Mouse (Mus musculus): ENCODE measurements around the gene Nmnat2.
A peak's percentile ranks its signal among the peaks of the same experiment; 100 is the strongest.

Nmnat2 gene

DNA sequence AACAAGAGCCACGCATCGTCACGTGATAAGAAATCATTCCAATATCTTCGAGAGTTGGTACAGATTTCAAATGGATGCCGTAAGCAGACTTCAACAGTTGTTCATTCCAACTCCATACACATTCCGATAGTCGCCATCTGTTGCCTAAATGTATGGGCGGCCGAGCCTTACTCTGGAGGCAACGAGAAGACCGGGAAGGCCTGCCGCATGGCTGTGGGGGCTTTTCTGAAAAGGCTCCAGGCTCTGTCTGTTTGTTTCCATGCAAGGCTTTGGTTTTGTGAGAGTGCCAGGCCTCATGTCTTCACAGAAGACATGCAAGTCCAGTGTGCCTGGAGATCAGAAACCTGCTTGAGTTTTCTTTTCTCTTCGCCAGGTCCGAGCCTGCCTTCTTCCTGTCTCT is 28.6 kb downstream of the Nmnat2 start:
- peak; percentile 83 for DNase-seq (ENCODE audit: low read depth, low spot score)

DNA sequence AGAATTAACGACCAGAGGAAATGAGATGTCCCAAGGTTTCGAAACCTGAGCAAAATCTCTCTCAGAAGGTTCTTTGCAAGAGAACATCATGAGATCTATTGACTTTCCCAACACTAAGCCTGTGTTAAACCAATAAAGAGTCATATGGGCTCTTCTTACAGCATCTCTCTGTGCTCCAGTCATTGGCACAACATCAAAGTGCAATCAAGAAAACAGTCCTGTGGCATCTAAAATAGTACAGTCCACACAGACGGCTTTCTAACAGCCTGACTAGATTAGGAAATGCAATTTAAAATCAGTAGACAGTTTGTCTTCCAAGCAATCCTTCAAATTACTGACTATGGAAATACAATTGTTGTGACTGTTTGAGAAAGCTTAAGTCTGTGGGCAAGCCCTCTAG is 32.2 kb downstream of the Nmnat2 start:
- DNase-seq (ENCODE audit: low read depth, low spot score) = peak; percentile 33

DNA sequence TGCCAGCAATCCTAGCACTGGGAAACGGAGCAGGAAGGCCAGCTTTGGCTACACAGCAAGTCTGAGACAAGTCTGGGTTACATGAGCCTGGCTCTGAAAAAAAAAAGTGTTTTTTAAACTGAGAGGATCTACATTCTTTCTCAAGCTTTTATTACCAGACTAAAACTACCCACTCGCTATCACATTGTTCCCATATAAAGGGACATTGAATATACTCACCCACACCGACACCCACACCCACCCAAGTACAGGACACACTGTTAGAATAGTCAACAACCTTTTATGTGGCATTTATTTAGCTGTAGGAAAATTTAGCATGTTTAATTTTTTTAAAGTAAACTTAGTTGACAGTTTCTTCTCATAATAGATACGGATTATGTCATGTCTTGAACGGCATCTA is 35.3 kb downstream of the Nmnat2 start:
- DNase-seq (ENCODE audit: low read depth, low spot score) = peak; percentile 40

DNA sequence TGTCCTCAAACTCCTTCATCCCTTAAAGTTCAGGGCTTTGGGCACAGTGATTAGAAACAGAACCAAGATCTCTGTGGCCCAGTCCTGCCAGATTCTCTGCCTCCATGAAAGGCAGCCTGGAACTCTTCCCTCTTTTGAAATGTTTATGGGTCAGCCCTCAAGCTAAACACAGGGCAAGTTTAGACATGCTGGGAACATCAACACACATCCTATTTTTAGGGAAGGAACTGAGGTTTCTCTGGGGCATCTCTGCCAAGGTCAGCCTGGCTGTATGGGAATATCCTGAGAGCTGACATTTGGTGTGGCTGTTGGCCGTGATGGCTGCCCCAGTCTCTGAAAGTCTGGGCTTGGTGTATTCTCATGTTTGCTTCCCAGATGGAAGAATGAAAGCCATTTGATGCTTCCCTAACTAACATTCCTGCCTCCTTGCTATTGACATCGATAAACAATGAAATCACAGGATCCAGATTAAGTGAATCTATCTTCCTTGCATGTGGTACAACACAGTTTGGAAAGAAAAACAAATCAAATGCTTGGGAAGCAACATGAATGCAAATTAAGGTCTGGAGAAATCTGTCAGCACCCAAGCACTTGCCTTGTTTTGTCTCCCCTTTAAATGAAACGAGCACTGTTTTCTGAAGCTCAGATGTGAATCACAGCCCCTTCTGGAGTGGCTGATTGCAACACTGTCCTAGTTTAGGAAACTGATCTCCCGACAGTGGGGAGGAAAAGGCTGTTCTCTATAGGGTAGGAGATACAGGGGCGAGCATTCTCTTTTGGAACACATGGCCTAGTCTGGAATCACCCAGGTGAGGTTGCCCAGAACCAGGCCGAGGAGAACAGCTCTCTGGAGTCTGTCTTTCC is 37.7 kb downstream of the Nmnat2 start:
- peak; percentile 93 for DNase-seq (ENCODE audit: low read depth, low spot score)

DNA sequence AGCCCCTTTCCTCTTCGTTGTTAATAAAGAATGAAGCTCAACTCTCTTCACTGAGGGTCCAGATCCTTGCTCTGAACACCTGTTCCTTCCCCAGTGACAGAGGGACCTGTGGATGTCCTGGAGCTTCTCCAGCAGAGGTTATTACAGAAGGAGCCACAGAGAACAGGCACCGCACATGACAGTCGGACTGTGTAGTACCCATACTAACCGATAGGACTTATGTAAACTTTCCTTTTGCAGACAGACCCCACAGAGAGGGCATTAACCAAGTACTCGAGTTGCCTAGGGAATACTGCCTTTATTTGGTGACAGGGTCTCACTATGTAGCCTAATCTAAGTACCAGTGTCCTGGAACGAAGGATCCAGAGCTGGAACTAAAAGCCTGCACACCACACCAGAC is 39.0 kb downstream of the Nmnat2 start:
- DNase-seq (ENCODE audit: low read depth, low spot score) = no peak

DNA sequence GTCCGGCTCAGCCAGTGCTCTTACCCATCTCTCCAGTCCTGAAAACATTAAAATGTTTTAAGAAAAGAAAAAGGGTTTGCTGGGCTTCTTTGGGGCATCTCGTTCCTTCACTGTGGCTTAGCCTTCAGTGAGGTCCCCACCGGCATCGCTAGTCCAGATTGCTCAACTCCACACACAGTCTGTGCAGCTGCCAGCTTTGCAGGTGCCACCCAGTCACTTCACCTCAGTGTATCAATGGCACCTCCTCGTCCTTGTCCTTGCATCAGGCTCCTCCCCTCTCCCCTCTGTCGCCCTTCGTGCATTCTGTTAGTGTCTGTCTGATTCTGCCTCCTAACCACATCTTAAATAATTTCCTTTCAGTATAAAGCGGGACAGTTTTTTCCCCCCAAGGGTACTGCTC is 45.2 kb downstream of the Nmnat2 start:
- peak; percentile 54 for DNase-seq (ENCODE audit: low read depth, low spot score)

DNA sequence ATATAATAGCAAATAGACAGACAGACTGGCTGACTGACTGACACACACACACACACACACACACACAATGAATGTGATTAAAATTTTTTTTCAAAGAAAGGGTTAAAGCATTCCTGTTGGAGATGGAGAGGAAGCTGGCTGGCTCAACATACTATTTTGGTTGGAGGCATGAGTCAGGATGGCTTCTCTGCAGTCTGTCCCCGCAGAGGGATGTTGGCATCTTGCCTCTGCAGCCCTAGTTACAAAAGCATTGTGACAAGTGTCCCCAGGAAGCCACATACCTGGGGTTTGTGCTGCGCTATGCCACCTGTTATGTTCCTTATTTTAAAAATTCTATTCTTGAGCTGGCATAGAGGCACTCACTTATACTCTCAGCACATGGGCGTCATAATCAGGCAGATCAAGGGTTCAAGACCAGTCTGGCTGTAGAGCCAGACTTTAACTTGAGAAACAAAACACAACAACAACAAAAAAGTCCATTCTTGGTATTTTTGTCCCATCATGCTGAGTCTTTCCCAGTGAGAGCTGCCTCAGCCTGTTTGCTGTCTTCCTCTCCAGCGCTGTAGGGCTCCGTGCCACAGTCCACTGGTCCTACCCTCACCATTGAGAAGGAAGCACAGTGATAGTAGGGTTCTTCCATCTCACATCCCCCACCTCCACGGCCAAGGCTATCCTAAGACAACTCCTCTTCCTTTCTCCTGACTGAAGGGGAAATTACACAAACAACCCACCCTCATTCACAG is 45.9 kb downstream of the Nmnat2 start:
- peak; percentile 99 for DNase-seq (ENCODE audit: low read depth, low spot score)

DNA sequence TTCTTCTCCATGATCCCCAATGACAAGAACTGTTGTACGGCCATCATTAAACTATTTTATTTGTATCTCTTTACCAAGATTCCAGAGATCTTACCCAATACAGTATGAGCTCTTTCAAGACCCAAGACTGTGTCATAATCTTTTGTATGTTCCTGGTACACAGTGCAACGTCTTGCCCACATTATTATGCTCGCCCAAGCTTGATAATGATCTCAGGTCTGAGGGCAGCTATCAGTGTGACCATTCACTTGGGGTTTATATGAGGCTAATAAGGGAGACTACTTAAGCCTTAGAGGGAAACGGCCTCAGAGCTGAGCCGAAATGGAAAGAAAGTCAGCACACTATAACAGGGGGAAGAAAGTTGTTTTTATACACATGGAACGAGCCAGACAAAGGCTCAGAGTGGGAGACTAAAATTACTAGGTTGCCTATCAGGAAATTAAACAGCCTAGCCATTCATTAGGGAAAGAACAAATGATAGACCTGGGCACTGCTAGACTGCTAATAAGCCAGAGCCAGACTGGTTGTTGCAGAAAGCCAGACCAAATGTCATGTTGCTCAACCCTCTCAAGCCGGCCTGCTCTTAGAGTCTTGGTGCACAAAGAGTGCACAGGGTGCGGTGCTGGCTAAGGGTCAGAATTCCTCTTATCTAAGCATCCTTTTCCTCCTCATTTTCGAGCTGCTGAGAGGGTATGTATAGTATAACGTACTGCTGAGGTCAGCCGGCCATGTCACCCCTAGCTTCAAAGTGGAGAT is 47.7 kb downstream of the Nmnat2 start:
- DNase-seq (ENCODE audit: low read depth, low spot score) = peak; percentile 40

DNA sequence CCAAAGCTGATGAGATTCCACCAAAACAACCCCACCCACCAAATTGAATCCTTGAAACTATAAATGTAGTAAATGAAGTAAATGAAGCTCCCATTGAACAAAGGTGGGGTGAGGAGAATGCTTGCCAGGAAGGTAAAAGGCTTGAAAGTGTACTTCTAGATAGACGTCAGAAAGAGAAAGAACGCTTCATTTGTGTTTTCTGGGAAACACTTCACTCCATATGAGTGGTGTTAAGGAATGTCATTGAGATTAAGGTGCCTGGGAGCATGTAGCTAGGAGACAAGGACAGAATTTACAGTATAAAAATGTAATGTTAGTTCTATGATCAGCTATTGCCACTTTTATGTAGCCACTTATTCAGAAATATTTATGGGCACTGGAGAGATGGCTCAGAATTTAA is 49.7 kb downstream of the Nmnat2 start:
- no peak for DNase-seq (ENCODE audit: low read depth, low spot score)

DNA sequence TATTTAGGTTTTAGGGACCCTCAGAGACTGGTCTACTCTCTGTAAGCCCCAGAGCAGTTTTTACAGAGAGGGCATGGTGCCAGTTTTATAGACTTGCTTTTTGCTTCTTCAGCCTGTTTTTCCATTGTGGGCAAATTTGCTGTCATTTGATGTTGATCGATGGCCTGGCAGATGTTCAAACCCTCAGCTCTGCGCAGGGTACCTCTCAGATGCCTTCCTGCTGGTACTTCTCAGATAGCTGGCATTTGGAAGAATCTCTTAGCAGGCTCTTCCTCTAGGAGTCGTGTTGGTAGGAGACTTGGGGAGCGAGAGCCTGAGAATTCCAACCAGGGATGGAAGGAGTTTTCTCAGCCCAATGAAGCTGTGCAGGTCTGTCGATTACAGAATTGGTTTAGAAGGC is 51.3 kb downstream of the Nmnat2 start:
- DNase-seq (ENCODE audit: low read depth, low spot score) = peak; percentile 28

DNA sequence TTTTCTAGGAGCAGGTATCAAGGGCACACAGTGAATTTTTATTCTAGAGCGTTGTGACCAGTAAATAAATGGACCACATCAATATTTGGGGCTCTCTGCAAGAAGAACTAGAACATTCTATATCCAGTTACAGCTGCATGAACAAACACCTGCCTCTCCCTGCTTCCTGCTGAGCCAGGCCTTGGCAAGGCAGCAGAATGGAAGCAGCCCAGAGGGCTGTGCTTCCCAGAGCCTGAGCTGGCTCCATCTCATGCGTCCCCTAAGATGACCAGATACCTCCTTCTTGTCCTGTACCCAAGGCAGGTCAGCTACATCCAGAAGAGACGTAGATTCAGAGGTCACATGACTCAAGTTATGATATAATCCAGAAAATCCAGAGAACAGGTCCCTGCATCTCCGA is 52.0 kb downstream of the Nmnat2 start:
- peak; percentile 41 for DNase-seq (ENCODE audit: low read depth, low spot score)

DNA sequence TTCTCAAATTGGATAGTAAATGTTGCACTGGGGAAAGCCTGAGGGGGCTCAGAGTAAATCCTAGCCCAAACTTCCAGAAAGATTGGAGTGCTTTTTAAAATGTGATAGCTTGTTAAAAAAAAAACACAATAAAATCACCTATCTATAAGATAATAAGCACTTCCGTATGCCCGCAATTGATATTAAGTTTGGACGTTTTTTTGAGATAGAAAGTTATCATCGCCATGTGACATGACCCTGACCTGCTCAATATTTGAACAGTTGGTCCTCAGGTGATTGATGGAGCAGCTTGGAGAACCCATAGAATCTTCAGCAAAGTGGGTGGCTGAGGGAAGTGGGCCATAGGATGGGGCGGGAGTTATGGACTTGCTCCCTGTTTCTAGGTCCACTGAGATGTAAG is 52.5 kb downstream of the Nmnat2 start:
- DNase-seq (ENCODE audit: low read depth, low spot score) = no peak

DNA sequence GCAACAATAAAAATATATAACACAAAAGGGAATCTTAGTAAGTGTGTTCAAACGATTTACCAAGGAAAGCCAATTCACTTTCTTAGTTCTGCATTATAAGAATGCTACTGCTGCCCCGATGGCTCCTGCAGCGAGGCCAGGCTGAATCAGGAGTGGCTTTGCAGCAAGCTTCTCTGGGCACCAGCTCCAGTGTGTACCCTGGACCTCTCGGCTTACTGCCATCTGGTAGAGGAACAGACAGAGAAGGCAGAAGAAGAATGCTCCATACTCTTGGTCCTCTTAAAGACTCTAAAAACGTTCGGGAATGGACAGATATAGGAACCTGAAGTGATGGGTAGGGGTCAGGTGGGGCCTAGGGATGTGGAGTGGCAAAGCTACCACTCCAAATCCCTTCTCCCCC is 53.0 kb downstream of the Nmnat2 start:
- peak; percentile 40 for DNase-seq (ENCODE audit: low read depth, low spot score)

DNA sequence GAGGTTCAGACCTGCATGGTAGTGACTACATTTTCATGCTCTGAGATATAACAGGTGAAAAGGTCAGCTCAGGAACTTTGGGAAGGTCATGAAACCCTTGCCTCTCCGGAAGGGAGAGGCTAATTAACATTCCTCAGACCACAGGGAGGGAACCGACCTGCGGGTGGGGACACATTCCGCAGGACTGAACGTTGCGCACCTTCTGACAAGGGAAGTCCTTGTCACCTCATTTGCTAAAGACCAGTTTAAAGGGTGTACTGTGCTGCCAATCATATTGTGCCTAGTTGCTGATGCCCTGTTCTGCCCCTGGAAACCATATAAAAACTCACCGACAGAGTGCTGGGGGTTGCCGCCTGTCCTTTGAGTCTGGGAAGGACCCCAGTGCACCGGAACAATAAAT is 54.5 kb downstream of the Nmnat2 start:
- no peak for DNase-seq (ENCODE audit: low read depth, low spot score)

DNA sequence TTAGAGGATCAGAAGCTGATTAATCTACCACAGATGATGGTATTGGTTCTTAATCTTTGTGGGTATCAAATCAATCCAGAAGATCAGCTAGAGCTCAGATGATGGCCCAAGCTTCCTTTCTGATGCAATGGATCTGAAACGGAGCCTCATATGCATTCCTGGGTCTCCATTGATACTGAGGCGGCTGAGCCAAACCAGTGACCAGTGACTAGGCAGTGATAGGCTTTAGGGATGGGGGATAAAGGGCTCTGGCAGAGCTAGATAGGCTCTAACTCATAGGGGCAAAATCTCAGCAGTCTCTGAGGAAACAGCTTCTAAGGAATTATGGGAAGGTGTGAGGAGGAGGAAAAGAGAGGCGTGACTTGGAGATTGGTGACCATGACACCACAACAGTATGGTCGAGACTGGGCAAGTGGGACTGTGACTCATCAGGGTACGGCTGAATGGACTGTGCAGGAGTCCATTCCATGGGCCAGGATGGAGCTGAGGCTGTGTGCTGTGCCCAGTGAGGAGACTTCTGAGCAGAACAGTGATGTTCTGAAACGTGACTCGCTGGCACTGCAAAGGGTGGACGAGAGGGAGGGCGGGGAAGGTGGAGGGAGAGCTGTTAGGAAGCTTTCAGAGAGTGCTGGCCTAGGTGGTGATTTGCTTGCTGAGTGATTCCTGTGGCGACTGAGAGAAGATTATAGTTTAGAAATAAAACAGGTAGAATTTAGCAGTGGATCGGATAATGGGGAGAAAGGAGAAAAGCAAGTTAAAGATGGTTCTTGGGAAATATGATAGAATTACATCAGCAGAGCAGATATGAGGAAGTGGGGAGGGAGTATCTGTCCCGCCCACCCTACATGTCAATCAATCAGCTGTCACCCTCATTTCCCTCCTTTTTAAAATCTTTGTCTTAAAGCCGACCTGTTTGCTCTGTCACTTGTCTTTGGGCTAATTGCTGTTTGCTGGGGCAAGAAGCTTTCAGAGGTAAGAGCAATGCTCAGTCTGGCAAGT is 55.9 kb downstream of the Nmnat2 start:
- DNase-seq (ENCODE audit: low read depth, low spot score) = peak; percentile 68

DNA sequence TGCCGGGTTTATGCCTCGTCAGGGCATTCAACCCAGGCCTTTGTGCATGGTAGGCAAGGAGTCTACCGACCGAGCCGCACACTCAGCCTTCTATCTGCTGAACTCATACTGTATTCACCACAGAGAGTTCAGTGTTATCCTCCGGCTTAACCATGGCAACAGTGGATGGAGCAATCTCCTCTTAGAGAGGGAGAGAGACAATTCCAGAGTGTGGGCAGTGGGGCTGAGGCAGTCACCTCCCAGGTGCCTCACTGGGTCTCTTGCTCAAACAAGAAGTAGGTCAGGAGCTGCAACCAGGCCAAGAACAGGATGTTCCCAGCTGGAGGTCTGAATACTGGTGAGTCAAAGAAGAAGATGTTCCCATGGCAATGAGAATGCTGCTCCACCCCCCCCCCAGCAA is 56.8 kb downstream of the Nmnat2 start:
- DNase-seq (ENCODE audit: low read depth, low spot score) = peak; percentile 94

DNA sequence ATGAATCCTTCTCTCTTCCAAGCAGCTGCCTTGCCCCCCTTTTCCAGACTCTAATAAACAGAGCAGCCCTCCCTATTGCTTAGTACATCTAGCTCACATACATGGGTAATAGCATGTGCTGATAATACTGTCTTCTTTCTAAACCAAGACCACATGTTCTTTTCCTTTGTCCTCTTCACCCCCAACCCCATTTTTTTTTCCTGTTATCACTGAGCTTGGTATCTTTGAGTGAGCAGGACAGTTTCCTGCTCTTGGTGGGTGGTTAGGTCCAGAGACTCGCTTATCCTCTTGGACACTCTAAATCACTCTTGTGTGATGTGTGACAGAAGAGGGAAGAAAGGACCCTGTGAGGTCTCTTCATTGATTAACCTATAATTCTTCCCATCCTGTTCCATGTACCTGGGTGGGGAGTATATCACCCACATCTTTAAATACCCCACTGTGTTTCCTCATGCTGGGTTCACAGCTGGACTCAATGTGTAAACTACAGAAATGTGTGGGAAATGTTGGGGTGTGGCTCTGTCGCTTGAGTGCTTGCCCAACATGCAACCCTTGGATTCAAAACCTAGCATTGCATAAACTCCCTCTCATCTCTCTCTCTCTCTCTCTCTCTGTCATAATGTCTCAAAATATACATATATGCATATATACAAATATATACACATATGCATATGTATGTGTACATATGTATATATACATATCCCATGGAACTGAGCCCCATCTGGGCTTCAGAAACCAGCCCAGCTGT is 58.9 kb downstream of the Nmnat2 start:
- no peak for DNase-seq (ENCODE audit: low read depth, low spot score)

DNA sequence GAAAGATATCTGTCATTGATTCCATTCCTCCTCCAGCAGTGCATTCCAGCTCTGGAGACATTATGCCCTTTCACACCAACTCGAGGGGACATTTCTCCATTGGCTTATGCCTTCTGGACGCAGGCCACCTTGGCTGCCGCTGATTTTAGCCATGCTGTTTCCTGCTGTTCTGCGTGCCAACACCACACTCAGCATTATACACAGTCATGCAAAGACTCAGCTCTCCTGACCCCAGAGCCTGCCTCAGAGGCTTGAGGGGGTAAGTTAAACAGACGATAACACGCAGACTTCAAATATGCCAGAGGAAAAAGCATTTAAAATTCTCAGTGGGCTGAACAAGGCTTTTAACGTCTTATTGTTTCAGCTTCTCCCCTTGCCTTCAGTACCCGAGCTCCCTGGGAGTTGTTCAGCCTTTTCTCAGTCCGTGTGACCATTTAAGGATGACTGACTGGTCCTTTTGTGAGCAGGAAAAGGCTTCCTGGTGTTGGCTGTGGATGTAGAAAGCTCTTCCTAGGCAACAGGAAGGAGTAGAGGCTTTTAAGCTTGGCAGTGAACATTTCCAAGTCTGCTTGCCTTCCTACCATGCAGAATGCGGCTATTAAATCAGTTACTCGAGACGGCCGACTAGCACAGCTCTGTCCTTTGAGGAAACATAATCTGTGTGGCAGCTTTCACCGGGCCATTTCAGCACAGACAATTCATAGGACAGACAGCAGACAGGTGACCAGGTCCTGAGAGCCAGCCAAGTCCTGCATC is 59.8 kb downstream of the Nmnat2 start:
- DNase-seq (ENCODE audit: low read depth, low spot score) = peak; percentile 84

DNA sequence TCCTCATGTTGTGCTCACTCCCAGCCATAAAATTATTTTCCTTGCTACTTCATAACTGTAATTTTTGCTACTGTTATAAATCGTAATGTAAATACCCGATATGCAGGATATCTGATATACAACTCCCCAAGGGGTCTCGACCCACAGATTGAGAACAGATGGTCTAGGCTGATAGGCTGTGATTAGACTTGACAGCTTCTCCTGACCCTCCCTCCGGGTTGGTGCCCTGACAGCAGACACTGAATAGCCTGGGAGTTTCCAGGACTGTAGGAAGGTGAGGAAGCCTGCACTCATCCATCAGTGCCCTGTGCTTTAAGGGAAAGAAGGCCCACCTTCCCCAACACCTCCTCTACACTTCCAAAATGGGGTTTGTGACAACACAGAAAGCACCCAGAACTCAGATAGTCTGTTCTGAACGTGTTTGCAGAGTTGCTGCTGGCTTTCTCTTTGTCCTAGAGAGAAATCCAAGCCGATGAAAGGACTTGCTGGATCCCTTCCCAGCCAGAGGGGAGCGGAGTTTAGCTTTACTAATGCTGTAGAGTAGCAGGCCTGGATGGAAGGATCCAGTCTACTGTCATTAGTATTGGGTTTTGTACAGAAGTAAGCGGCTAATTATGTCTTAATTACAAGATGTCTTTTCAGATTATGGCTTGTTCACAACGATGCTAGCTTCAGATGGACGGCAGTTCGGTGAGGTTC is 61.8 kb downstream of the Nmnat2 start:
- peak; percentile 44 for DNase-seq (ENCODE audit: low read depth, low spot score)

Data from brain, adult 2 months (tissue).